8 mouse cellular contexts compared by ENCODE assay signal in genomic region chr3:30792737-30793402, GRCm38 (mm10). TPM values are rescaled to one million over a fixed set of nuclear protein-coding genes. Genes with fewer than 3 reads are reported as not detected.
DNase-seq lines count a peak whose midpoint lies in the region; ATAC-seq lines count a peak whose summit lies in the region.

Gene Sec62, plus strand, starts transcription at chr3:30792875.

- peak within 1 kb of the TSS; percentile 87 for H3K4me3 ChIP-seq in hindbrain, embryonic 16.5 days (ENCODE audit: low read length)
- peak within 1 kb of the TSS; percentile 71 for H3K4me3 ChIP-seq in macrophage (ENCODE audit: inconsistent target)

- no peaks in the 10 kb centered on the region for H3K36me3 ChIP-seq in hindbrain, embryonic 16.5 days (ENCODE audit: control insufficient read depth, insufficient read depth, low read length)
- H3K36me3 ChIP-seq in macrophage (ENCODE audit: inconsistent target) = no peaks in the 10 kb centered on the region

- H3K9me3 ChIP-seq in hindbrain, embryonic 16.5 days (ENCODE audit: control insufficient read depth, low read length) = no peaks in the 10 kb centered on the region

- peaks cover 44% of the 10 kb centered on the region for H3K79me2 ChIP-seq in macrophage (ENCODE audit: inconsistent target)

- no peaks in the 10 kb centered on the region for H3K27me3 ChIP-seq in hindbrain, embryonic 16.5 days (replicated peaks; ENCODE audit: control insufficient read depth, insufficient read depth, low read length)

- ATAC-seq in hindbrain, embryonic 16.5 days = peak; percentile 99

- H3K4me1 ChIP-seq in hindbrain, embryonic 16.5 days (ENCODE audit: control insufficient read depth, insufficient read depth, low read depth, low read length) = peaks cover 12% of the 10 kb centered on the region

- DNase-seq in T-cell, adult 2 months (ENCODE audit: low spot score) = peak; percentile 92
- DNase-seq in cerebellum, postnatal 36 days = peak; percentile 94
- peak; percentile 93 for DNase-seq in gastrocnemius, adult 18-20 months (ENCODE audit: low spot score)
- DNase-seq in left cerebral cortex, adult 18-20 months (ENCODE audit: low spot score in 2 of 2) = peak; percentile 95
- peak; percentile 94 for DNase-seq in right cerebral cortex, adult 18-20 months
- DNase-seq in urinary bladder, postnatal 10 days (ENCODE audit: low spot score) = peak; percentile 79

- peak within 1 kb of the TSS; percentile 74 for H3K4me2 ChIP-seq in hindbrain, embryonic 16.5 days (ENCODE audit: low read length)

- under 1% methylated on average over 61 of the region's 62 CpGs for WGBS in hindbrain, embryonic 16.5 days
- WGBS in macrophage (ENCODE audit: missing documents) = under 1% methylated on average over 61 of the region's 62 CpGs

- peak within 1 kb of the TSS; percentile 99 for H3K9ac ChIP-seq in hindbrain, embryonic 16.5 days (ENCODE audit: low read depth, low read length)

- peak within 1 kb of the TSS; percentile 98 for H3K27ac ChIP-seq in hindbrain, embryonic 16.5 days (ENCODE audit: low read depth, low read length)
- H3K27ac ChIP-seq in macrophage = no peak within 1 kb of the TSS

RNA-seq across cellular contexts. Expression of gene Sec62, which starts in this region (rescaled TPM):
- 10 to 100 TPM; 36.9 to 39.0 TPM for total RNA-seq in gastrocnemius, adult 18-20 months (2021)
- 69.4 and 74.3 TPM in 2 replicates for polyA plus RNA-seq in hindbrain, embryonic 16.5 days (2015; fragmentation: Nextera tagmentation; extraction: Ambion mirVana)
- total RNA-seq in left cerebral cortex, adult 18-20 months (2021) = 100 to 1,000 TPM; 106 to 110 TPM
- total RNA-seq in macrophage (2018; cell fraction: chromatin; rRNA removed) = 10 to 100 TPM; 19.2 to 67.5 (median 38.9) TPM
- total RNA-seq in macrophage (2018; cell fraction: cytosol; rRNA removed) = 10 to 100 TPM; 37.7 to 71.9 (median 51.6) TPM
- 10 to 100 TPM; 29.5 to 73.8 (median 47.0) TPM for total RNA-seq in macrophage (2018; cell fraction: nucleus; rRNA removed)
- polyA plus RNA-seq in macrophage (2018) = 60.6 to 83.2 TPM (median 66.4 TPM) in 3 replicates
